Mouse (Mus musculus) heart, embryonic 14.5 days (tissue): ENCODE measurements around the gene Zfp512b. TPM values are rescaled to one million over a fixed set of nuclear protein-coding genes. Genes with fewer than 3 reads are reported as not detected.

Source experiments
- ATAC-seq: fragments of 200-750 bp; cut with Nextera tagmentation; 2 replicates; pipeline ENCODE4 v1.8.0; 2017; ENCODE audit warnings: low read depth, moderate TSS enrichment; ENCODE audit not compliant: insufficient number of reproducible peaks, insufficient read depth, low FRiP score
- H3K27ac ChIP-seq, 2 experiments: fragments of 200-500 bp in 1 of 2; fragments of 300-500 bp in 1 of 2; sonication (generic) in 1 of 2; replicated peaks in 1 of 2; 2 replicates each; pipeline ENCODE4 v1.5.1; 2012 to 2014; ENCODE audit warnings: low read depth in 2 of 2, low read length in 2 of 2, control low read depth in 1 of 2, mild to moderate bottlenecking in 1 of 2, mixed read lengths in 1 of 2; ENCODE audit not compliant: control insufficient read depth in 1 of 2, insufficient read depth in 1 of 2
- H3K27me3 ChIP-seq: fragments of 300-500 bp; sonication (generic); 2 replicates; pipeline ENCODE4 v1.6.1; 2014; ENCODE audit warnings: mild to moderate bottlenecking, low read length, control low read depth; ENCODE audit not compliant: control insufficient read depth, insufficient read depth
- H3K36me3 ChIP-seq: fragments of 300-500 bp; sonication (generic); 2 replicates; pipeline ENCODE4 v1.6.1; 2014; ENCODE audit warnings: mild to moderate bottlenecking, control low read depth, low read length, mixed read lengths; ENCODE audit not compliant: control insufficient read depth, insufficient read depth
- H3K4me1 ChIP-seq, 2 experiments: fragments of 200-500 bp in 1 of 2; fragments of 300-500 bp in 1 of 2; sonication (generic) in 1 of 2; 2 replicates each; pipeline ENCODE4 v1.6.1; 2012 to 2014; ENCODE audit warnings: low read length in 2 of 2, control low read depth in 1 of 2, mixed read lengths in 1 of 2; ENCODE audit not compliant: control insufficient read depth in 2 of 2, insufficient read depth in 2 of 2
- H3K4me2 ChIP-seq: fragments of 300-500 bp; sonication (generic); 2 replicates; pipeline ENCODE4 v1.6.1; 2014; ENCODE audit warnings: mild to moderate bottlenecking, low read length
- H3K4me3 ChIP-seq, 2 experiments: fragments of 200-500 bp in 1 of 2; fragments of 300-500 bp in 1 of 2; sonication (generic) in 1 of 2; 2 replicates each; pipeline ENCODE4 v1.5.1; 2012 to 2014; ENCODE audit warnings: low read length in 2 of 2, mild to moderate bottlenecking in 2 of 2, control low read depth in 1 of 2, low read depth in 1 of 2, moderate library complexity in 1 of 2; ENCODE audit not compliant: control insufficient read depth in 1 of 2, insufficient read depth in 1 of 2
- H3K9ac ChIP-seq: fragments of 300-500 bp; sonication (generic); 2 replicates; pipeline ENCODE4 v1.6.1; 2014; ENCODE audit warnings: mild to moderate bottlenecking, low read length
- H3K9me3 ChIP-seq: fragments of 300-500 bp; sonication (generic); 2 replicates; pipeline ENCODE4 v1.6.1; 2016; ENCODE audit warnings: low read length, control low read depth; ENCODE audit not compliant: control insufficient read depth
- WGBS: fragments of 180-500 bp; shearing (Covaris S2); extraction: QIAGEN DNeasy Blood & Tissue Kit; methylation state at CpG from one replicate; pipeline ENCODE4 v1.1.7; 2014; 5-methylcytosine and 5-hydroxymethylcytosine counted together
- polyA plus RNA-seq: library from polyadenylated mRNA; unstranded; fragments of >200 nt; fragmentation: Nextera tagmentation; extraction: Ambion mirVana; gene quantifications from 2 replicates; pipeline ENCODE4 v1.2.1, GENCODE M21; 2014

Zfp512b gene
- polyA plus RNA-seq, 1 experiment from 2014 or later: 32.0 TPM

DNA sequence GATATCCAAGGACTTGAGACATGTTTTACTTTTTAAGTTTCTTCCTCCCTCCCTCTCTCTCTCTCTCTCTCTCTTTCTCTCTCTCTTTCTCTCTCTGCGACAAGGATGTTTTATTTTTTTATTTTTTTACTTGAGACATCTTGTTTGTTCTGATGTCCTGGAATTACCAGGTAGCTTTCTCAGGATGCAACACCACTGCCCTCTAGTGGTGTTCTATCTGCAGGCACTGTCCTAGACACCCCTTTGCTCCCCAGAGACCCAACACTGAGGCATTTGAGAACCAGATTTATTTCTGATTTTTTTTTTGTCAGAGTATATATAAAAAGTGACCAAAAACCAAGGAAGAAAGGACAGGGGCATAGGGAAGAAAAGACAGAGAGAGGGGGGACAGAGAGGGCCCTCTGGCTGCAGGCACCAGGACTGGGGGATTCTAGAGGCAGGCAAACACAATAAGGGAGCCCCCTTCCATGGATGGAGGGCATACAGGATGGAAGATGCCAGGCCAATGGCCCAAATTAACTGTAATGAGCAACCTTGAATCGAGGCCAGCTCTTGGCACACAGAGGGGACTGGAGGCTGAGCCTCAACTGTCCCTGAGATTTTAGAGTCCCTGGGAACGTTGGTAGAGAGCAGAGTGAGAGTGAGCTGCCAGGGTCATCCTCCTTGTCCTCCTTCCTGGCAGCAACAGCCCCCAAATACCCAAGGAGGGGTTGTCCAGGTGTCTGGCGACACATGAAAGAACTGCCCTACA lies 2.5 kb upstream of the Zfp512b start:
- Histone ChIP-seq H3K36me3 (peaks cover 5% of the 10 kb centered on the region), H3K4me2 (no peak overlapping the region), H3K4me1 (peaks cover 4 to 21% of the 10 kb centered on the region in 2 experiments; a peak in 3 of 4 replicates), H3K27ac (no peak overlapping the region), H3K9ac (no peak overlapping the region), H3K9me3 (no peaks in the 10 kb centered on the region), H3K27me3 (no peaks in the 10 kb centered on the region), H3K4me3 (no peak overlapping the region)
- ATAC-seq: no peak
- WGBS: 78% methylated on average over 4 of the region's 4 CpGs

DNA sequence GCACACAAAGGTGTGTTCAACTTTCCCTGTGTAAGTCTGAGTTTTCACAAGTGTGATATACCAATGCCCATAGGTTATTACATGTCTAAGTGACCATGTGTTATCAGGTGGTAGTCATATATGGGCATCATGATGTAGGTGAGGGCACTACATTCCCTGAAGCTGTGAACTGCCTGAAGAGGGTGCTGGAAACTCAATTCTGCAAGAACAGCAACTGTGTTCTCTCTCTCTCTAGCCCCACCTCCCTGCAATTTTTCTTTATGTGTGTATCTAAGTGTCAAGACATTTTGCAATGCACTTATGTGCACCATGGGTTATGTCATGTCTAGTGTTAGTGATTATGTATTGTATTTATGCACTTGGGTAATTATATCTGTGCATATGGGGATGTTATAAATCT lies 1.3 kb upstream of the Zfp512b start:
- ATAC-seq: no peak
- no peak overlapping the region for H3K4me3 ChIP-seq
- peaks cover 17% of the 10 kb centered on the region for H3K36me3 ChIP-seq
- H3K27ac ChIP-seq: no peak overlapping the region
- H3K9me3 ChIP-seq: no peaks in the 10 kb centered on the region
- no peak overlapping the region for H3K9ac ChIP-seq
- H3K4me2 ChIP-seq: no peak overlapping the region
- H3K4me1 ChIP-seq: peaks cover 4 to 17% of the 10 kb centered on the region in 2 experiments; a peak in 3 of 4 replicates
- no peaks in the 10 kb centered on the region for H3K27me3 ChIP-seq

DNA sequence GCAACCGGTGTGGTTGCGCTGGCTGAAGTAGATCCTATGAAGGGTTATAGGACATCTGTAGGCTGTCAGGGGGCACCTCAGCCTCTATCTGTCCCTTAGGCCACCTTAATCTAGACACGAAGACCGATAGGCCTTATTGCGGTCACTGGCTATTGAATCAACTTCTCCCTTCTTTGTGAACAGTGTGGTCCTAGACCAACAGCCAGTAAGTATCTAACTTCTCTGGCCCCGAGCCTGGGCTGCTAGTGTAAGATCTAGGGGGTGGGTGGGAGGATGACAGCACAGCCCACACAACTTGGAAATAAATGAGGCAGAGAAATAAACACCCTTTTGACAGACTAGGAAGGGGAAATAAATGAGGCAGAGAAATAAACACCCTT lies 429 bp upstream of the Zfp512b start:
- Histone ChIP-seq H3K4me1 (peaks cover 4 to 13% of the 10 kb centered on the region in 2 experiments; a peak in 3 of 4 replicates), H3K9me3 (no peaks in the 10 kb centered on the region), H3K4me3 (peak overlapping the region; percentile 67 to 86), H3K27ac (peak overlapping the region; percentile 28 to 71), H3K27me3 (no peaks in the 10 kb centered on the region), H3K36me3 (peaks cover 26% of the 10 kb centered on the region), H3K9ac (peak overlapping the region; percentile 89), H3K4me2 (peak overlapping the region; percentile 69)
- 1% methylated on average over 6 of the region's 6 CpGs for WGBS
- peak; percentile 9; the same call in 1 of the 2 replicates for ATAC-seq

DNA sequence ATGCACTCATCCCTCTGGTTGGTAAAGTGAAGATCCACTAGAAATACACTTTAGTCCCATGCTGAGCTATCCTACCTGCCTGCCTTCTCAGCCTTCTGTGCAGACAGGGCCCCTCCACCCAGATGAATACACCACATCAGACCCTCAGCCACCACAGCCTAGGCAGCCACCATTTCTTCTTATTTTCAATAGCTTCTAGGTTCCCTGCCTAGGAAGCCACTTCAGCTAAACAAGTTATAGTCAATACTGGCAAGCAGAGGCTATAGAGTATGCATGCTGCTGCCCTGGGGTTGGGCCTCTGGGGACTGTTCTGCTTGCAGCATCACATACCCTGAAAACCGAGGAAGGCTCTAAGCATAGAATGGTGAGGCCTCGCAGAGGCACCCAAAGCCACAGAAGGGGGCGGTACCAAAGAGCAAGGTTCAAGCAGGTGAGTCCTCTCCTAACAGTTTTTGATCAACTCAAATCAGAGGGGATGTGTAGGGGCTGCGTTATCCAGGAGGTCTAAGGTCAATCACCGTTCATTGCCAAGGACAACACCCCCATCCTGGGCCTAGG lies 996 bp downstream of the Zfp512b start, which contains the start of gene Prpf6:
Gene Prpf6, plus strand, starts transcription at position 341 of the 558 bp plus-strand sequence.
- WGBS: 11% methylated on average over 5 of the region's 5 CpGs
- no peak for ATAC-seq

DNA sequence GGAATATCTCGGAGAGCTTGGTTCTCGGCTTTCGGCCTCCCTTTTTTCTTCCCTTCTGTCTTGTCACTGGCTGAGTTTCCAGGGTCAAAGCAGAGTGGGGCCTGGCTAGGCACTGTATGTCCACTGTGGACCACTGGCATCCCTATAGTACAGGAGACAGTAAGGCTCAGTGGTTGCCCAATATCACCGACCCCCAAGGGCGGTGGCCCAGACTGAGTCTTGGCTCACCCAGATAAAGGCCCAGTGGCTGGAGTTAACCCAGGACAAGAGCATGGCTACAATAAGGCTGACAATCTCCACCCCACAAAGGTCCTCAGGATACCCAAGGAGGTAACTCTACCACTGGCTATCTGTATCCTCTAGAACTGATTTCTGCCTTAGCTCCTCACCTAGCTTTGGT lies 2.1 kb downstream of the Zfp512b start:
- Histone ChIP-seq H3K27ac (no peak overlapping the region), H3K27me3 (no peaks in the 10 kb centered on the region), H3K36me3 (peaks cover 52% of the 10 kb centered on the region), H3K4me1 (peaks cover 4 to 13% of the 10 kb centered on the region in 2 experiments; a peak in 3 of 4 replicates), H3K4me2 (no peak overlapping the region), H3K9me3 (no peaks in the 10 kb centered on the region), H3K9ac (no peak overlapping the region), H3K4me3 (no peak overlapping the region)
- no peak for ATAC-seq
- WGBS: 90% methylated on average over 5 of the region's 5 CpGs

More for the DNA sequence above, 996 bp downstream of the Zfp512b start, which contains the start of gene Prpf6:
- Histone ChIP-seq H3K36me3 (peaks cover 40% of the 10 kb centered on the region), H3K27ac (peak within 1 kb of the TSS; percentile 28 to 71; a peak in 3 of 4 replicates), H3K27me3 (no peaks in the 10 kb centered on the region), H3K4me2 (peak within 1 kb of the TSS; percentile 69), H3K4me1 (peaks cover 4 to 13% of the 10 kb centered on the region in 2 experiments; a peak in 3 of 4 replicates), H3K9ac (peak within 1 kb of the TSS; percentile 89), H3K9me3 (no peaks in the 10 kb centered on the region), H3K4me3 (peak within 1 kb of the TSS; percentile 67 to 86)

DNA sequence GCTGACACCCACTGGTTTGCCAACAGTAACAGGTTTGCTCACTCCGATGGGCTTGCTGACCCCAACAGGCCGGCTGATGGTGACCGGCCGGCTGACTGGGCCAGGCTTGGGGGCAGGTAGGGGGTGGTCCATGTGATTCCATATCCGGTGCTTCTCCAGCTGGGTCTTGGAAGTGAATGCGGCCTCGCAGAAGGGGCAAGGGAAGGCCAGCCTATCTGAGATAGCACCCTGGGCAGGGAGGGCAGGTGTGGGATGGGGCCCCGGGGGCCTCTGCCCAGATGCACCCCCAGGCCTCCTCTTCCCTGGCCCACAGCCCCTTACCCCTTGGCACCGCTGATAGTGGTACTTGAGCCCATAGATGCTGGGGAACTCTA lies 2.9 kb downstream of the Zfp512b start:
- Histone ChIP-seq H3K9me3 (no peaks in the 10 kb centered on the region), H3K36me3 (peaks cover 59% of the 10 kb centered on the region), H3K27me3 (no peaks in the 10 kb centered on the region), H3K9ac (no peak overlapping the region), H3K4me2 (no peak overlapping the region), H3K4me3 (no peak overlapping the region), H3K27ac (no peak overlapping the region), H3K4me1 (peaks cover 4 to 13% of the 10 kb centered on the region in 2 experiments; a peak in 3 of 4 replicates)
- ATAC-seq: no peak
- WGBS: 94% methylated on average over 9 of the region's 9 CpGs

DNA sequence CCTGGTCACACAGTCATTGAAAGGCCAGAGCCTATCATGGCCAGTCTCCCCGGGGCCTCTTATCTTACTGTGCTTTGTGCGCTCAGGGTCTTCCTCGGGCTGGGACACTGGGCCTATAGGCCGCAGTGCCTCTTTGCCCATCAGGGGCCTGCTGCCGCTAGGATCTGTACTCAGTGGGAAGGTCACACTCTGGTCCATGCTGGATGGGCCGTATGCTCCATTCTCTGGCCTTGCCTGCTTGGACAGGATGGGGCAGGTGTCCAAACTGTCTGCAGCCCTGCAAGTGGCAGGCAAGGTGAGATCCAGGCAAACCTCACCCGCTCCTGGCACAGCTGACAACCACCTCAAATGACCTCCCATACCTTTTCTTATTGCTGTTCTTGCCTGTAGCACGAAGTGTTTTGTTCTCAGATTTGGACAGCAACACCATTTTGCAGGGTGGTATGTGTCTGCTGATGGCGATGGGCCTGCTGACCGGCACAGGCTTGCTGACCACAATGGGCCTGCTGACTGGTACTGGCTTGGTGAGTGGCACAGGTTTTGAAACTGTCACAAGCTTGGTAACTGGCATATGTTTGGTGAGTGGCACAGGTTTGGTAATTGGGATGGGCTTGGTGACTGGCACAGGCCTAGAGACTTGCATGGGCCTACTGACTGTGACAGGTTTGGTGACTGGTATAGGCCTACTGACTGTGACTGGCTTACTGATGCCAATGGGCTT lies 3.4 kb downstream of the Zfp512b start:
- Histone ChIP-seq H3K4me1 (peaks cover 4 to 13% of the 10 kb centered on the region in 2 experiments; a peak in 3 of 4 replicates), H3K27me3 (no peaks in the 10 kb centered on the region), H3K9me3 (no peaks in the 10 kb centered on the region), H3K4me2 (no peak overlapping the region), H3K27ac (no peak overlapping the region), H3K36me3 (peaks cover 65% of the 10 kb centered on the region), H3K9ac (no peak overlapping the region), H3K4me3 (no peak overlapping the region)
- no peak for ATAC-seq
- 83% methylated on average over 10 of the region's 10 CpGs for WGBS
